Mouse (Mus musculus): ENCODE measurements around the gene Rps11.

DNA sequence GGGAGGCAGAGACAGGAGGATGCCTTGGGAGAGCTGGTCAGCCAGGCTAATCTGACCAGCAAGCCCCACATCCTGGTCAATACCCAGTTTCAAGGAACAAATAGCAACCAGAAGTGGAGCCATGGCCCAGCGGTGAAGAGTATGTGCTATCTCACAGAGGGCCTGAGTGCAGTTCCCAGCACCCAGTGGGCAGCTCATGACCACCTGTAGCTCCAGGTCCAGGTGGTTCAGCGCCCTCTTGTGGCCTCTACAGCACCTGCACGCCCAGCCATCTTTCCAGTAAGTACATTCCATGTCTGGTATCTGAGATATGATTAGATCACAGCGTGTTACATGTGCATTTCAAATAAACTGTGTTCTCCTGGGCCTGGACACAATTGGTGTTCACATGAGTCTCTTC is 38.2 kb downstream of the Rps11 start:
- TF ChIP-seq CTCF (IDR thresholded peaks at IDR 0.05; ENCODE audit: extremely low read depth, insufficient read depth, insufficient read length, insufficient replicate concordance) = no peak
- TF ChIP-seq POLR2A (IDR thresholded peaks at IDR 0.05; ENCODE audit: low read depth, low read length) = no peak
